Mouse (Mus musculus): Measurements from ENCODE around the gene Epb41l3. TPM values are rescaled to one million over a fixed set of nuclear protein-coding genes. Genes with fewer than 3 reads are reported as not detected.

The Epb41l3 gene
- polyA plus RNA-seq, 1 experiment from 2014 or later = 53.8 TPM

DNA sequence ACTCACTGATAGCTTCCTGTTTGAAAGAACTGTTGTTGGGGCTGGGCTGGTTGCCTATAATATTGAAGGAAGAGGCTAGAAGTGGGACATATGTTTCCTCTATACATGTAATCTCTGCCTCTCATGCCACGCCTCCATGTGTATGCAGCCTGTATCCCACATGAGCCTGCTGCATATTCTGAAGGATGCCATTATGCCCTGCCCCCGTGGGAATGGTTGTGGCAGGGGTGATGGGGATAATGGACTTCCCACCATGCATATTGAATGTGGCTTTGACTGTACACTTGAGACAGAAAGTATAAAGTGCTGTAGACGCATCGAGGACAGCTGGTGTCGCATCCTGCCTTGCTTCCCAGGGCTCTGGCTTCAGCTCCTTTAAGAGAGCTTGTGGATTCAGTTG, 155.9 kb downstream of the Epb41l3 start:
- DNase-seq (ENCODE audit: low spot score) (no peak), ATAC-seq (no peak)
- Histone ChIP-seq H3K27me3 (replicated peaks; ENCODE audit: control insufficient read depth, insufficient read depth, low read length) (no peaks in the 10 kb centered on the region), H3K4me3 (ENCODE audit: low read depth, low read length) (no peak overlapping the region), H3K4me1 (ENCODE audit: control insufficient read depth, insufficient read depth, low read length) (peaks cover 13% of the 10 kb centered on the region), H3K9ac (ENCODE audit: low read length) (no peak overlapping the region), H3K27ac (ENCODE audit: low read depth, low read length) (peak overlapping the region; percentile 55; the same call in 1 of the 2 replicates), H3K4me2 (ENCODE audit: low read length) (no peak overlapping the region), H3K9me3 (replicated peaks; ENCODE audit: control insufficient read depth, low read length) (no peaks in the 10 kb centered on the region), H3K36me3 (ENCODE audit: control insufficient read depth, insufficient read depth, low read length) (no peaks in the 10 kb centered on the region)
- 76% methylated on average over 5 of the region's 5 CpGs for WGBS

DNA sequence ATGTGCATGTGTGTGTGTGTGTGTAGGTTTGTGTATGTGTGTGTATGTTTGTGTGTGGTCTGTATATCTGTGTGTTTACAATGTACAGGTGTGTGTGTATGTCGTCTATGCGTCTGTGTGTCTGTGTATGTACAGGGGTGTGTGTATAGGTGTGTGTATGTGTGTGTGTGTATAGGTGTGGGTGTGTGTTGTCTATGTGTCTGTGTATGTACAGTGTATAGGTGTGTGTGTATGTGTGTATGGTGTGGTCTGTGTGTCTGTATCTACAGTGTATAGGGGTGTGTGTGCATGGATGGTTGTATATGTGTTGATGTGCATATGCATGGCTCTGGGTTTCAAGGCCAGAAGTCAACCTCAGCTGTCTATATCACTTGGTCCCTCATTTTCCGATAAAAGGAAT, 161.7 kb downstream of the Epb41l3 start:
- no peak for ATAC-seq

GRCm38 (mm10) chr17:69238810-69239373, 163.4 kb downstream of the Epb41l3 start:
- no peak overlapping the region for H3K27ac ChIP-seq (ENCODE audit: low read depth, low read length)
- peaks cover 5% of the 10 kb centered on the region; the same call in 1 of the 2 replicates for H3K36me3 ChIP-seq (ENCODE audit: control insufficient read depth, insufficient read depth, low read length)
- DNase-seq (ENCODE audit: low spot score) (no peak), ATAC-seq (no peak)
- H3K4me2 ChIP-seq (ENCODE audit: low read length) = no peak overlapping the region
- no peak overlapping the region for H3K9ac ChIP-seq (ENCODE audit: low read length)
- H3K27me3 ChIP-seq (replicated peaks; ENCODE audit: control insufficient read depth, insufficient read depth, low read length) = no peaks in the 10 kb centered on the region
- H3K4me3 ChIP-seq (ENCODE audit: low read depth, low read length) = no peak overlapping the region
- no peaks in the 10 kb centered on the region for H3K4me1 ChIP-seq (ENCODE audit: control insufficient read depth, insufficient read depth, low read length)
- WGBS = 88% methylated on average over 4 of the region's 4 CpGs
- no peaks in the 10 kb centered on the region for H3K9me3 ChIP-seq (replicated peaks; ENCODE audit: control insufficient read depth, low read length)

More for the DNA sequence above, 161.7 kb downstream of the Epb41l3 start:
- no peaks in the 10 kb centered on the region for H3K4me1 ChIP-seq (ENCODE audit: control insufficient read depth, insufficient read depth, low read length)
- H3K4me2 ChIP-seq (ENCODE audit: low read length) = no peak overlapping the region
- H3K9ac ChIP-seq (ENCODE audit: low read length) = no peak overlapping the region
- peaks cover 5% of the 10 kb centered on the region; the same call in 1 of the 2 replicates for H3K36me3 ChIP-seq (ENCODE audit: control insufficient read depth, insufficient read depth, low read length)
- WGBS = 93% methylated on average over 3 of the region's 3 CpGs
- no peak overlapping the region for H3K4me3 ChIP-seq (ENCODE audit: low read depth, low read length)
- no peaks in the 10 kb centered on the region for H3K27me3 ChIP-seq (replicated peaks; ENCODE audit: control insufficient read depth, insufficient read depth, low read length)
- H3K27ac ChIP-seq (ENCODE audit: low read depth, low read length) = no peak overlapping the region
- no peak for DNase-seq (ENCODE audit: low spot score)
- H3K9me3 ChIP-seq (replicated peaks; ENCODE audit: control insufficient read depth, low read length) = no peaks in the 10 kb centered on the region

DNA sequence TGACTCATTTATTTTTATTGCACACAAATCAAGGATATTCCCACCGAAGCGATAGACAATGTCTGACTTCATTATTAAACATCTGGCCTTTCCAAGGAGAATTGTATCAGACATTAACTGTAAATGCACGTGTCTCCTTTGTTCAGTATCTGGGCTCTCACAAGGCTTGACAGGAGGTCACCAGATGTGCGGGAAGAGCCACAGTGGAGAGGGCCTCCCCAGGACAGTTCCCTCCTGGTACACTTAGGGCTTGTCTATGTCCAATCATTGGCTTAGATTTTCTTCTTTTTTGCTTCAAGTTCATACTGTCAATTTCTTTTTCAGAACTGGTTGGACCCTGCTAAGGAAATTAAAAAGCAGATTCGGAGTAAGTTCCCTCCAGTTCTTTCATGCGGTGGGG, 163.9 kb downstream of the Epb41l3 start:
- Histone ChIP-seq H3K4me3 (ENCODE audit: low read depth, low read length) (no peak overlapping the region), H3K4me1 (ENCODE audit: control insufficient read depth, insufficient read depth, low read length) (no peaks in the 10 kb centered on the region), H3K27ac (ENCODE audit: low read depth, low read length) (no peak overlapping the region), H3K9me3 (replicated peaks; ENCODE audit: control insufficient read depth, low read length) (no peaks in the 10 kb centered on the region), H3K9ac (ENCODE audit: low read length) (no peak overlapping the region), H3K27me3 (replicated peaks; ENCODE audit: control insufficient read depth, insufficient read depth, low read length) (no peaks in the 10 kb centered on the region), H3K36me3 (ENCODE audit: control insufficient read depth, insufficient read depth, low read length) (peaks cover 5% of the 10 kb centered on the region; the same call in 1 of the 2 replicates), H3K4me2 (ENCODE audit: low read length) (no peak overlapping the region)
- no peak for ATAC-seq
- 90% methylated on average over 6 of the region's 6 CpGs for WGBS
- no peak for DNase-seq (ENCODE audit: low spot score)

GRCm38 (mm10) chr17:69255834-69256233, 180.4 kb downstream of the Epb41l3 start:
- 87% methylated on average over 9 of the region's 9 CpGs for WGBS
- Histone ChIP-seq H3K36me3 (ENCODE audit: control insufficient read depth, insufficient read depth, low read length) (peaks cover 15% of the 10 kb centered on the region; the same call in 1 of the 2 replicates), H3K27me3 (replicated peaks; ENCODE audit: control insufficient read depth, insufficient read depth, low read length) (no peaks in the 10 kb centered on the region), H3K4me2 (ENCODE audit: low read length) (no peak overlapping the region), H3K27ac (ENCODE audit: low read depth, low read length) (no peak overlapping the region), H3K4me3 (ENCODE audit: low read depth, low read length) (no peak overlapping the region), H3K4me1 (ENCODE audit: control insufficient read depth, insufficient read depth, low read length) (no peaks in the 10 kb centered on the region), H3K9ac (ENCODE audit: low read length) (no peak overlapping the region), H3K9me3 (replicated peaks; ENCODE audit: control insufficient read depth, low read length) (no peaks in the 10 kb centered on the region)
- DNase-seq (ENCODE audit: low spot score) = no peak
- no peak for ATAC-seq

DNA sequence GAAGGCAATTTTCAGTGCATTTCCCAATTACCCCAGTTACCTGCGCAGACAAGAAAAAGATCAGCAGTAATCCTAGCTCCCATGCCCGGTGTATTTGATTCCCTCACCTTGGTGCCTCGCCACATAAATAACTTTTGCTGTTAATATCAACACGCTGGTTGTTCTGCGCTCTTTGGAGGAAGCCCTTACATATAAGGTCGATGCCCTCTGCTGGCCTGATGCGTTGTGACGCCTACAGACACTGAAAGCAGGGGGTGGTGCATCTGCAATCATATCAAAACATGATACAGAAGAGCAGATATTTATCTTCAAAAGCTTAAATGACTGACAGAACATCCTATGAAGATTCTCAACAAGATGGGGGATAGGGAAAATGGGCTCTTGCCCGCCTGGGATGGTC, 181.0 kb downstream of the Epb41l3 start:
- ATAC-seq (no peak), DNase-seq (ENCODE audit: low spot score) (peak; percentile 55)
- Histone ChIP-seq H3K27me3 (replicated peaks; ENCODE audit: control insufficient read depth, insufficient read depth, low read length) (no peaks in the 10 kb centered on the region), H3K4me3 (ENCODE audit: low read depth, low read length) (no peak overlapping the region), H3K4me2 (ENCODE audit: low read length) (no peak overlapping the region), H3K9ac (ENCODE audit: low read length) (no peak overlapping the region), H3K9me3 (replicated peaks; ENCODE audit: control insufficient read depth, low read length) (no peaks in the 10 kb centered on the region), H3K36me3 (ENCODE audit: control insufficient read depth, insufficient read depth, low read length) (peaks cover 15% of the 10 kb centered on the region; the same call in 1 of the 2 replicates), H3K4me1 (ENCODE audit: control insufficient read depth, insufficient read depth, low read length) (no peaks in the 10 kb centered on the region), H3K27ac (ENCODE audit: low read depth, low read length) (no peak overlapping the region)
- 56% methylated on average over 9 of the region's 9 CpGs for WGBS

GRCm38 (mm10) chr17:69263810-69264565, 188.5 kb downstream of the Epb41l3 start:
- DNase-seq (ENCODE audit: low spot score) = no peak
- H3K36me3 ChIP-seq (ENCODE audit: control insufficient read depth, insufficient read depth, low read length) = peaks cover 11% of the 10 kb centered on the region; the same call in 1 of the 2 replicates
- no peaks in the 10 kb centered on the region for H3K27me3 ChIP-seq (replicated peaks; ENCODE audit: control insufficient read depth, insufficient read depth, low read length)
- peak overlapping the region; percentile 33; the same call in 1 of the 2 replicates for H3K27ac ChIP-seq (ENCODE audit: low read depth, low read length)
- no peaks in the 10 kb centered on the region; the same call in 1 of the 2 replicates for H3K4me1 ChIP-seq (ENCODE audit: control insufficient read depth, insufficient read depth, low read length)
- no peaks in the 10 kb centered on the region for H3K9me3 ChIP-seq (replicated peaks; ENCODE audit: control insufficient read depth, low read length)
- no peak overlapping the region for H3K9ac ChIP-seq (ENCODE audit: low read length)
- no peak overlapping the region for H3K4me3 ChIP-seq (ENCODE audit: low read depth, low read length)
- WGBS = 64% methylated on average over 15 of the region's 15 CpGs
- no peak for ATAC-seq
- H3K4me2 ChIP-seq (ENCODE audit: low read length) = no peak overlapping the region

- WGBS = 64% methylated on average over 4 of the region's 4 CpGs
- no peaks in the 10 kb centered on the region for H3K27me3 ChIP-seq (replicated peaks; ENCODE audit: control insufficient read depth, insufficient read depth, low read length)
- no peak overlapping the region for H3K4me3 ChIP-seq (ENCODE audit: low read depth, low read length)
- DNase-seq (ENCODE audit: low spot score) (no peak), ATAC-seq (no peak)
- no peak overlapping the region for H3K4me2 ChIP-seq (ENCODE audit: low read length)
- no peaks in the 10 kb centered on the region for H3K9me3 ChIP-seq (replicated peaks; ENCODE audit: control insufficient read depth, low read length)
- 0 out of 2 replicates have a peak, but pooled peaks cover 3% of the 10 kb centered on the region for H3K36me3 ChIP-seq (ENCODE audit: control insufficient read depth, insufficient read depth, low read length)
- H3K27ac ChIP-seq (ENCODE audit: low read depth, low read length) = no peak overlapping the region
- no peaks in the 10 kb centered on the region; the same call in 1 of the 2 replicates for H3K4me1 ChIP-seq (ENCODE audit: control insufficient read depth, insufficient read depth, low read length)
- H3K9ac ChIP-seq (ENCODE audit: low read length) = no peak overlapping the region
These were observed 189.7 kb downstream of the Epb41l3 start for GRCm38 (mm10) chr17:69265171-69265570.

Data from forebrain, embryonic 14.5 days (tissue).